Mouse (Mus musculus) urinary bladder, adult 18-20 months (tissue): ENCODE measurements around the gene Vmn2r38.
"Not testable (repeated sequence)": the region's sequence is repeated elsewhere in the genome, so short reads cannot be mapped to it uniquely, and the experiment has no call there.

Experiments used
- DNase-seq, 2 experiments: peaks; one replicate each; pipeline ENCODE4 v3.0.0; 2022; ENCODE audit warnings: low spot score in 2 of 2, mixed read lengths in 2 of 2

The Vmn2r38 gene

DNA sequence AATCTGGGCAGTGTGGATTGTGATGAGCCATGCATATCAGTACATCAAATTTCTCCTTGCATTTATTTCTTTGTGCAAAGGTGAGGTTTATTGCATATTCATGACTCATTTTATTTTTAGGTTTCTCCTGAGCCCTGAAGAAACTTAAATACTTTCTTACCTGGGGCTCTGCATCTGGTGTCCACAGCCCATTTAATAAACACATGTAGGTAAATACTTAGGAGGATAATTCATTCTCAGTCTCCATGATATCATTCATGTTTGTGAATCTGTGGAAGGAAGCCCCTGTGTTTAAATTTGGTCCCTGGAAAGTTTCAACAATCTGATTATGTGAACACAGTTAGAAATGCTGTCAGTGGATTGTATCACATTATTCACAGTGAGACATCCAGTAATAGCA lies at the start of gene Vmn2r38:
Vmn2r38 (minus strand) TSS at position 101 of the 400 bp plus-strand sequence.
- DNase-seq: not testable (repeated sequence)

DNA sequence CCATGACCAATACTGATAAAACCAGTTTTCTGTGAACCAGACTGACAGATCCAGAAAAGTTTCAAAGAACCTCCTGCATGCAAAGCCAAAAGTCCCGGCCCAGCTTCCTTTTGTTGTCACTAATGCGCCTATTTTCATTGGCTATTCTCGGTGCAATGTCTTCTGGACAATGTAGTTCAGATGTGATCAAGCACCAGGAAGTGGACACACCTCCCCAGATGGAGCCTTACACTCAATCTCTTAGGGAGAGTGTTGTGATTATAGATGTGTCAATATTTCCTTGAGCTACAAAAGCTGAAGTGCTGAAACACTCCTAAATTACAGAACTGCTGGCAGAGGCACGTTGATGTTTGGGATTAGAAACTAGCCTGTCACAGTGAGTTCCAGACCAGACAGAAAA lies 32.3 kb downstream of the Vmn2r38 start:
- not testable (repeated sequence) for DNase-seq

DNA sequence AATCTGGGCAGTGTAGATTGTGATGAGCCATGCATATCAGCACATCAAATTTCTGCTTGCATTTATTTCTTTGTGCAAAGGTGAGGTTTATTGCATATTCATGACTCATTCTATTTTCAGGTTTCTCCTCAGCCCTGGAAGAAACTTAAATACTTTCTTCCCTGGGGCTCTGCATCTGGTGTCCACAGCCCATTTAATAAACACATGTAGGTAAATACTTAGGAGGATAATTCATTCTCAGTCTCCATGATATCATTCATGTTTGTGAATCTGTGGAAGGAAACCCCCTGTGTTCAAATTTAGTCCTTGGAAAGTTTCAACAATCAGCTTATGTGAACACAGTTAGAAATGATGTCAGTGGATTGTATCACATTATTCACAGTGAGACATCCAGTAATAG lies 67.0 kb downstream of the Vmn2r38 start, which contains the start of gene Vmn2r39:
Vmn2r39 (minus strand) TSS at position 101 of the 400 bp plus-strand sequence.
- DNase-seq: not testable (repeated sequence)
